Mouse (Mus musculus) thymus, postnatal 4 days (tissue): ENCODE data around the gene Gm49450.
A peak's percentile ranks its signal among the peaks of the same experiment; 100 is the strongest.
"Not testable (repeated sequence)": the region's sequence is repeated elsewhere in the genome, so short reads cannot be mapped to it uniquely, and the experiment has no call there.

Experiments used
- DNase-seq: peaks from one replicate; pipeline ENCODE4 v3.0.0; 2021

Gene Gm49450

DNA sequence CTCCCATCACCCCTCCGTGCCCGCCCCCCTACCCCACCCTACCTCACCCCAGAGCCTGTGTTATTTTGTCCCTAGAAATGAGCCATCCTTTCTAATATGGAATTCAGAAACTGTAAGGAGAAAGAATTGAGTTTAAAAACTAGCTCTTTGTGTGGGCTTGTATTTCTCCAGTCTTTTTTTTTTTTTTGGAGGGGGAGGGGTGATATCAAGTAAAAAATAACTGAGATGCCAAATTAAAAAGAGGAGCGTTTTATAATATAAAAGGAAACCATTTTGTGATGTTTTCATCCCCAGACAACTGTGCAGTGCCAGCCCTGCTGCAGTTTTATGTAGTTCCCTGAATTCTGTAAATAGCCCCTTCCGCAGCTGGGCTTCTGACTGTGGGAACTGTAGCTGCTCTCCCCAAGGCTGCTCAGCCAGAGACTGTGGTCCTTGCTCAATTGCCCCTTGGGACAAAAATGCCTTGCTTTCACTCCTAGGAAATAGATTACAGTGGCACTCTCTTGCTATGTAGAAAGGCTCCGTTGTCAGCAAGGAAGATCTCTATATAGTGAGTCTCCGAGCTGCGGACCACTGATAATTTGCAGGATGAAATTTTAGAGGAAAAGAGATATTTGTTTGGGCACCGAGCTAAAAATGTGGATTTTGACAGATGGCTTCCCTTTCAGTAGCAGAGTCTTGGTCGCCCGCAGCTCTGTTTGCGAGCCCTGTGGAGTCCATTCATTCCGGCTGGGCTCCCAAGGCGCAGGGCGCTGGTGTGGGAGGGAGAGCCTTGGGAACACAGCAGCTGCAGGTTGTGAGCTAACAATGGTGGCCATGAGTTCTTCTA lies 1.3 kb upstream of the Gm49450 start:
- no peak for DNase-seq

DNA sequence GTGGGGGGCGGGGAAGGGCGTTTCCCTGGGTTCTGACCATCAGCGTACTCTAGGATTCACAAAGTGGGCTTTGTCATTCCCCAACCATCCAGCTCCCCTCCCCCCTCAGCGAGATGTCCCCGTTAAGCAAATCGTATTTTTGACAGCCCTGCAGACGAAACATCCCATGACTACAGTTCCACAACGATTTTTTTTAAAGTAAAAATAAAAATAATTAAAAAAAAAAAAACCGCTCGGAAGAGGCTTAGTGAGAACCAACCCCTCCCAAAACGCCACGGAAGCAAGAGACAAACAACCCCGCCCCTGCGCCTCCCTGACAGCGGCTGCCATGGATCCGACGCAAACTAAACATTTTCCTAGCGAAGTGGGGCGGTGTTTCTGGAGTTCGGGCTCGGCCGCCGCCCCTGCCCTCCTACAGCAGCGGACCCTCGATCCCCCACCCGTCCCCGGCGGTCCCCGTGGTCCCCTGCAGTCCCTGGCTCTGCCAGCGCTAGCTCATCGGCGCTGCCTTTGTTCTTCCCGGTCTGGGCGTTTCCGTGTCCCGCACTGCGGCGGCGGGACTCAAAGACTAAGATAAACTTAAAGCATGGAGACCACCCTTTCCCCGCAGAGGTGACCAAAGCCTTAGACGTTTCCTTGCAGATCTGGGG lies 475 bp downstream of the Gm49450 start:
- peak; percentile 91 for DNase-seq

DNA sequence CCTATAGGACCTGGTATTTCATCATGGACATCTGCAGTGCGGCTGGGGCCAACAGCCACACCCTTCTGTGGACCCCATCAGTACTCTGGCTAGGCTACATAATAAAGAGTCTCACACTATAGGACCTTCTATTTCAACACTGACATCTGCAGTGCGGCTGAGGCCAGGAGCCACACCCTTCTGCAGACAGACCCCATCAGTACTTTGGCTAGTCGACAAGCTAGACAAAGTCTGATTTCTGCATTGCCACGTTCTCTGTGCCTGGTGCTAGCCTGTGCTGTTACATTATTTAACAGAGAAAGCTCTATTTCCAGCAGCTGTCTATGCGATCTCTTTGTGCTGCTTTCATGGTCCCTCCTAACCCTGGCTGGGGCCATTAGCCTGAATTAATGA lies 1.3 kb downstream of the Gm49450 start:
- DNase-seq, result no peak

DNA sequence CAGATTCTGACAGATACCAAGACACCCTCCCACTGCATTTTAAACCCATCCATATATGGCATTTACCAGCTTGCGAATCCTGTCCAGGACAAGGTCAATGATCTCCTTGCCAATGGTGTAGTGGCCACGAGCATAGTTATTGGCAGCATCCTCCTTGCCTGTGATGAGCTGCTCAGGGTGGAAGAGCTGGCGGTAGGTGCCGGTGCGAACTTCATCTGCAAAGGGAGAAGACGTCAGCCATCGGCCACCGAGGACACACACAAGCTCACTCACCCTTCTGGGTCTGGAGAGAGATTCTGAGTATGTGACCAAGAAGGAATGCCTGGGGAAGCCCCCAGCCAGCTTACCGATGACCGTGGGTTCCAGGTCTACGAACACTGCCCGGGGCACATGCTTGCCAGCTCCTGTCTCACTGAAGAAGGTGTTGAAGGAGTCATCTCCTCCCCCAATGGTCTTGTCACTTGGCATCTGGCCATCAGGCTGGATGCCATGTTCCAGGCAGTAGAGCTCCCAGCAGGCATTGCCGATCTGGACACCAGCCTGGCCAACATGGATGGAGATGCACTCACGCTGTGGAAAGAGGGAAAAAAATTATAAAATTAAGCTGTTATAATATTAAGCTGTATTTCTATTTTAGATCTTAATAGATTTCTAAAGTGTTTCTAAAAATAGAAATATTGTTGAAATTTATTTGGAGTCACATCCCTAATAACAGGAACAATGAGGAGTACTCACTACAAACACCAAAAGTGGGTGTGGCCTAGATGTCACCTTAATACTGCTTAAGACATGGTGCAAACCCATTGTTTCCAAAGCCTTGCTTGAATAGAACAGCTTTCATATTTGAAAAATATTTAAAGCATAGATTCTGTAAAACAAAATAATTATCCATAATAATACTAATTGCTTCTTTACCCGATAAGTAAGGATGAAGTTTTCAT lies 2.0 kb downstream of the Gm49450 start:
- not testable (repeated sequence) for DNase-seq

DNA sequence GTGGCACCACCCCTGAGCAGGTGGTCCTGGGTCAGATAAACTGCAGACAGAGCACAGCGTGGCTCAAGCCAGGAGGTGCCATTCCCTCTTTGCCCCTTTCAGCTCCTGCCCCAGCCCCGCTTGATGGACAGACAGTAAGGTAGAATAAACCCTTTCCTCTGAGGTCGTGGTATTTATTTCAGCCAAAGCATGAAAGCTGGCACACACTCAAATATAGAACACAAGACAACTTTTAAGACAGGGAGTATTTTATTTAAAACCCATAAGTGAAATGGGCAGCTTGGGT lies 3.8 kb downstream of the Gm49450 start:
- no peak for DNase-seq

DNA sequence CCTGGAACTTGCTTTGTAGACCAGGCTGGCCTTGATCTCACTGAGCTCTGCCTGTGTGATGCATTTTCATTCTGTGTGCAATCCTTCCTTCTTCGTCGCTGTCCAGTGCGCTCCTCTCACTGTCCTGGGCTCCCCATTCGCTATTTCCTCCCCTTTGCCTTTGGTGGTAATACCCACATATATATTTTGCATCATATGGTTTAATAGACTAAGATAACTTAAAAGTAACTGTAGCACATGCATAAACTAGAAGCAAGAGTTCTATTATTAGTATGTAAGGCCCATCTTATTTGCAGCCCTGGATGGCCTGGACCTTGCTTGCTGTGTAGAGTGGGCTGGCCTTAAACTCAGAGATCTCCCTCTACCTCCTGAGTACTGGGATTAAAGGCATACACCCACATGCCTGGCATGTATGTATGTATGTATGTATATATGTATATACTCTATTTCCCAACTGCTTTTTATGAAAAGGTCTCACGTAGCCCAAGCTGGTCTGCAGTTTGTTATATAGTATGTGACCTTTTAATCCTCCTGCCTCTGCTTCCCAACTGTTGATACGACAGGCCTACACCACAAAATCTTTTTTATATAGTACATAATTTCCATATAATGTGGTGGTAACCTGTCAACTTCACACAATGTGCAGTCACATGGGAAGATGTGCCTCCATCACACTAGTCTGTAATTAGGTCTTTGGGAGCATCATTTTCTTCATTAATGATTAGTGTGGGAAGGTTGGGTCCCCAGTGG lies 4.3 kb downstream of the Gm49450 start:
- no peak for DNase-seq

DNA sequence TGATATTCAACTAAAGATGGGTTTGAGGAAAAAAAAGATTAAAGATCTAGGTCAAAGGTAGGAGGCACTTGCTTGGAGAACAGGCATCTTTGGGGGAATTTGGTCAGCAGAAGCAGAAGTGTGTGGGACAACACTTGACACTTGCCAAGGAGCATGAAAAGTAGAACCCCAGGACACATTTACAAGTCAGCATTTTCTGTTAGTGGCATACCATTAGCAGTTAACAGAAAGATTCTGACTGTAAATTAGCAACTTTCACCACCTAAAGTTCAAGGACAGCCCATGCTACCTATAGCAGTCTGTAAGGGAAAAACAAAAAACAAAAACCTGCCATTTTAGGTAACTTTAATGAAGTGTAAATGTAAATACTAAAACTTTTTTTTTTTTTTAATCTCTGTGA lies 5.0 kb downstream of the Gm49450 start:
- DNase-seq, result no peak

DNA sequence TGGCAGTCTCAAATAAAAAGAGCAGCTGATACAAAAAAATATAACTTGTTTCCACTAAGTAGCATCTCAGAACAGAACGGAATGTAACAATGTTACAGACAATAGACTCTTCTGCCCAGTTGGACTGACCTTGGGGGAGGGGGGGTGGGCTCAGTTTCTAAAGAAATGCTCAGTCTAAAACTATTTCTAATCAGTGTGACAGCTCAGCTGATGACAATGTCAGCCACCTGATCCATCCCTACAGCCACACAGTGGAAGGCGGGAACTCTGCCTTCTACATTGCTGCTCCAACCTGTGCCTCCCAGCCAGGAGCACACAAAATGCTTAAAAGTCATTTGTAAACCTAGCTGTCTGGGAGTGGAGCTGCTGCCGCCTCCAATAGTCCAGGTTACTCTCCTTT lies 5.5 kb downstream of the Gm49450 start:
- no peak for DNase-seq

DNA sequence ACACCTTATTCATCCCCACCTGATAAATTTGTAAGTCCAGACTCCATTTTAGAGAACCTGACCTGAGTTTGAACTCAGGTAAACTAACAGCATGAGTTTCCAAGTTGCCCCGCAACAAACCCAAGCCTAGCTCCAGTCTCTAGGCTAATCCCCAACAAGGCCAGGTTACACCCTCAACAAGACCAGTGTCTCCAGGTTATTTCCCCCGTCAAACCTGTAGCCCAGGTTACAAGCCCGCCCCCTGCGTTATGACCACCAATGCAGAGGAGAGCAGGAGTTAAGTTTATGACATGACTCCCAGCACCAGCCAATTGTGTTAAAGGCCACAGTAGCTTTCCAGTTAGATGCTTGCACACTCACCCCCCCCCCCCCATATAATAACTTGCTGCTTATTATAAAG lies 10.2 kb downstream of the Gm49450 start:
- DNase-seq, result no peak

DNA sequence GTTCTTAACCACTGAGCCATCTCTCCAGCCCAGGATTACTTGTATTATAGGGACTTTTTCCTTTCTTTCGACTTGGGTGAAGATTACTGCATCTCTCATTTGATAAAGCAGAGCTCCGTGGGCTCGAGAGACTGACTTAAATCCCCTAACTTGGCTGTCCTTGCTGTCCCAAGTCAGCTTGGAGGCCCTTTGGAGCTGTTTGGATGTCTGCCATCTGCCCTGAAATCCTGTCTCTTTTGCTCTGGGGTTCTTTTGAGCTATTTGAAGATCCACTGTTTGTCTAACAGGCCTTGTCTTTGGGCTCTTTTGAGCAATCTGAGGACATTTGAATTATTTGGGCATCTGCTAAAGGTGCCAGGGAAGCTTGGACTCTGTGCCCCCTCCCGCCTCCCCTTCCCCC lies 11.3 kb downstream of the Gm49450 start:
- DNase-seq, result no peak

DNA sequence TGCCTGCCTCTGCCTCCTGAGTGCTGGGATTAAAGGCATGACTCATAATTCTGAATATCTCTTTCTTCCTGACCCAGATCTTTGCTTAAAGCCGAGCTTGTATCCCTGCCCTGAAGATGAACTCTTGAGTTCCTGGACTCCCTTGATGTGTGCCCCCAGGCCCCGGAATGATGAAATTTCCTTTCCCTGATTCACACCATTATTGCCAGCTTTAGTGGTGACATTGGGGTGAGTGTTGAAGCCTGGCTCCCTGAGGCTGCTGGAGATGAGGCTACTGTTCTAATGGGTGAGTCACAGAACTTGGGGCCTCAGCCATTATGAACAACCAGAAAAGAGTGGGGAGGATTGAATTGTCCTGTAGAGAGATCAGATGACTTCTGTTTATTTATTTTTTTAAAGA lies 11.8 kb downstream of the Gm49450 start:
- DNase-seq, result no peak

DNA sequence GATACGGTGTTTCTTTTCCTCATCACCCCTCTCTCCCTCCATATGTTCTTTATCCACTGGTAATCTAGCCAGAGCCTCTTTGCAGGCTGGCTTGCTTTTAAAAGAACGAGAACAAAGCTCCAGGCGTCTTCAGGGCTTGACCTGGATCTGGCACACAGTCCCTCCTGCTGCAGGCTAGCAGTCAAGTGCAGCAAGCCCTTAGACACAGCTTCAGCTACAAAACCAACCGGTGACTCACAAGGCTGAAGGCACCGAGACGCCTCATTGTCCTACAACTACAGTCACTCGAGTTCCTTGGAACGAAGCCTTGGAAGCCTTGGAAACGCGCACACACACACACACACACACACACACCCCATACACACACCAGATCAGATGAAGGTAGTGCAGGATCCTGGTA lies 12.5 kb downstream of the Gm49450 start:
- no peak for DNase-seq

DNA sequence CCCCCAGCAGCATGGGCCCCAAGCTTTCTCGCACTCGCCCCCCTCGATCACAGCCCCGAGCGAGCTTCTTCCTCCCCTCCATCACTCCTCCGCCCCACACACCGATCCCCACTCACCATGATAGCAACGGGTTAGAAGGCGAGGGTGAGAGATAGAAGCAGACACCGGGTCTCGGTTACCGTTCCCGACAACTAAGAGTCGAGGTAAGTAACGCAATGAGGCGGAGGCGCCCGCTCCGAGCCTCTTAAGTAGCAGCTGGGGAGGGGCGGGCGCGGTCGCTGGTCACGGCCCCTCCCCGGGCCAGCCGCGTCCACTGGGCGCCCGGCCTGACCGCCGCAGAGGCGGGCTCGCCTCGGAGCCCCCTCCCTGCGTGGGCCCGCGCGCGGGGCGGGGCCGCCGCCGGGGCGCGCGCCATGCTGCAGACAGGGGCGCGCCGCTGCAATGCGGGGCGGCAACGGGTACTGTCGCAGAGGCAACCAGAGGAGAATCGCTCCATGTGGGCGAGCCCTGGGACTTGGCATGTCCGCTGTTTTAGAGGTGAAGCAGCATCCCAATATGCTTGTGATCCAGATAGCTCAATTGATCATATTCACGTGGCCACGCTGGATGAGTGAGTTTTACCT lies 19.0 kb downstream of the Gm49450 start, which contains the start of gene Tuba1b:
TSS of gene Tuba1b (minus strand) at position 349 of the 623 bp plus-strand sequence.
- peak; percentile 88 for DNase-seq

DNA sequence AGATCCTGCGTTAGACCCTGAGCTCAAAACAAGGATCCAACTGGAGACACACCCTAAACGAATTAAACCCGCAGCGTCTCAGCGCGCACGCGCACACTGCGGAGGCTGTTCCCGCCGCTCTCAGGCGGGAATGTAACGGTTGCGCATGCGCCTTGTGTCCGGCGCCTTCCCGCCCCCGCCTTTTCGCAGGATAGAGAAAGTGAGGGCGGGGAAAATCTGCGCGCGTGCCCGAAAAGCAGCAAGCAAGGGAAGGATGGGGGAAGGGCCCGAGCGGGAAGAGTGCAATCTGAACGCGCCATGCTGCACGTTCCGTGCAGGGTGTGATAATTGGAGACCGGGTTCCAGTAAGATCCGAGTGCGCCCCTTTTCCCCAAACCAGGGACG lies 19.5 kb downstream of the Gm49450 start:
- DNase-seq, result peak; percentile 97

DNA sequence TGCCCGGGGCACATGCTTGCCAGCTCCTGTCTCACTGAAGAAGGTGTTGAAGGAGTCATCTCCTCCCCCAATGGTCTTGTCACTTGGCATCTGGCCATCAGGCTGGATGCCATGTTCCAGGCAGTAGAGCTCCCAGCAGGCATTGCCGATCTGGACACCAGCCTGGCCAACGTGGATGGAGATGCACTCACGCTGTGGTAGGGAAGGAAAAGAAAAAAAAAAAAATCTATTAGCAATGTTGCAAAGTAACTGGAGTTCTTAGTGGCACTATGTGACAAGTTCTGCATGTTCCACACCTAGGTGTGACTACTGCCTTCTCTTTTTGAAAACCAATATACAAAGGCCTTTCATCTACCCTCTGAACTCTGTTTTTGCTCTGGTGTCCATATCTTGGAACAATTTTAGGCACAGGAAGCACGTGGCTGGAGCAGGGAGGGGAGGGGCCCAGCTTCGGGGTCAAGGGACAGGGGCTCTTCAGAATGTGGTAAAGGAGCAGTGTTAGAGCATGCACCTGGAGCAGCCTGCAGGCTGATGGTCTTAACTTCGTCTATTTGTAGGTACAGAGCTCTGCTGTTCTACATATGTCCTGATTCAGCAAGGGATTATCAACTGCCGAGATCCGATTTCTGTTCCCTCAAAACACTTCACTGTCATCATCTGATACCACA lies 20.2 kb downstream of the Gm49450 start:
- peak; percentile 41 for DNase-seq

DNA sequence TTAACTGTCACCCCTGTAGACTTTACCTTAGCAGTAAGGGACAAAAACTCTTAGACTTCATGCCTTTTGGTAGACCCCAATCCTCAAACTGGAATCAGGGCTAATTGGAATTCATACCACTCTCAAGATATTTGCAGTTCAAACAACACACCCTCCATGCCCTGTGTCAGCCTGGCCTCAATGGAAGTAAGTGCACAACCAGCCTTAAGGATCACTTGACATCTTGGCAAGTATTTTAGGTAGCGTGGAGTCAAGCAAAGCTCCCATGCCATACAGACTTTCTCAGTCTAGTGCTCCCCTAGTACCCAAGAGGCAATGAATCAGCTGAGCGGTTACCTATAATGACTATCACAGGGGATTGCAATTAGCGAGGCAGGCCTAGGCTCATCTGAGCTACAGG lies 22.4 kb downstream of the Gm49450 start:
- no peak for DNase-seq

DNA sequence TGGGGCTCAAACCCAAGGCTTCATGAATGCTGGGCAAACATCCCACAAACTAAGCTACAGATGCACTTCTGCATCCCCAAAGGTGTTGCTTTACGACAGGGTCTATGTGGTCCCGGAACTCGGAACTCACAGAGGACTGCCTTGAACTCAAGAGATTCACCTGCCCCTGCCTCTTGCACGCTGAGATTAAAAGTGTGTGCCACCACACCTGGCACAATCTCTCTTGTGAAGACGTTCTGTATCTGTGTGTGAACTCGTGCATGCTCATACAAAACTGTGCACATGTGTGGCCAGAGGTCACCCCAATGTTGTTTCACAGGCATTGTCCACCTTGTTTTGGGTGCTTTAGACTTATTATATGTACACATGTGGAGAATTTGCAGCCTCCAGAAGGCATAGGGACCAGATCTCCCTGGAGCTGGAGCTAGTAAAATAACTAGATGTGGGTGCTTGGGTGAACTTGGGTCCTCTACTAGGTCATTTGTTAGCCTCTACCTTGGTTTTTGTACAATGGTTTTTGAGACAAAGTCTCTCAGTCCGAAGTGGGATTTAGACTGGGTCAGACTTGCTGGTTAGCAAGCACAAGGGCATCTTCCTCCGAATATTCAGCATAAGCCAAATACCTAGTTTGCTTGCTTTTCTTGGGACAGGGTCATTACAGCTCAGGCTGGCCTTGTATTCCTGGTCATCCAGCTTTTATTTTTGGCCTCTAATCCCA lies 23.2 kb downstream of the Gm49450 start:
- no peak for DNase-seq

DNA sequence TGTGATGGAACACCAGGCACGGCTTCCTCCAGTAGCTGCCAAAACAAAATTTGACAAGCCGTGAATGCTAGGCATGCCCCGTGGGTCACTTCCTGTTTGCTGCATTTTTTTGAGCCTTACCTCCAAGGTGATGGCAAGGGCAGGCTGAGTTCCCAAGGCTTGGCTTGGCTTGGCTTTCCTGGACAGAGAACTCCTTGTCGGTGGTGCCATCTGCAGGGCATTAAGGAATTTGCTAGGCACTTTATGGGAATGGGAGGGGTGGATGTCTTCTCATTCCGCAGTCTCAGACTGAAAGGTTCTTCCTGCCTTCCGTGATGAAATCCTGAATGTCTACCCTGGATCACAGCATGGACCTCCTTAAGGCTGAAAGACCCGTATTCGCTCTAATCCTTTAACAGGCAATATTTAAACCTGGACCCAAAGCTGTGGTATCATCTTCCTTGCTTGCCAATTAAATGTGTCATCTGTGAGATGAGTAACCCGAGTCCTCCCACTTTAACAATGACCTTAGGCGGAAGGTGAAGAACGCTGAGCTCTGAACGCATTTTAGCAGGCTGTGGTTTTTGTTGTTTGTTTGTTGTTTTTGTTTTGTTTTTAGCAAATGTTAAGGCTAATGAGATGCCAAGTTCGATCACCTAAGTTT lies 24.6 kb downstream of the Gm49450 start:
- peak; percentile 40 for DNase-seq

DNA sequence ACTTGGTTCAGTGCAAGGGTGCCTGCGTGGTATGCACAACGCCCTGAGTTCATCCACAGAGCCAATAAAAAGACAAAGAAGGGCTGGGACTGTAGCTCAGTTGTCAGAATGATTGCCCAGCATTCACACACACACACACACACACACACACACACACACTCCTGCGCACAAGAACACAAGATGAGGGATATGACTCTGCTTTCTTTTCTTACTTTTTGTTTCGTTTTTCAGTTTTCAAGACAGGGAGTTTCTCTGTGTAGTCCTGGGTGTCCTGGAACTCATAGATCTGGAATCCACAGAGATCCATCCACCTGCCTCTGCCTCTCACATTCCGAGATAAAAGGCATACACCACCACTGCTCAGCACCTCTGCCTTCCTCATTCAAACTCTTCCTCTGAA lies 25.8 kb downstream of the Gm49450 start:
- DNase-seq, result no peak

DNA sequence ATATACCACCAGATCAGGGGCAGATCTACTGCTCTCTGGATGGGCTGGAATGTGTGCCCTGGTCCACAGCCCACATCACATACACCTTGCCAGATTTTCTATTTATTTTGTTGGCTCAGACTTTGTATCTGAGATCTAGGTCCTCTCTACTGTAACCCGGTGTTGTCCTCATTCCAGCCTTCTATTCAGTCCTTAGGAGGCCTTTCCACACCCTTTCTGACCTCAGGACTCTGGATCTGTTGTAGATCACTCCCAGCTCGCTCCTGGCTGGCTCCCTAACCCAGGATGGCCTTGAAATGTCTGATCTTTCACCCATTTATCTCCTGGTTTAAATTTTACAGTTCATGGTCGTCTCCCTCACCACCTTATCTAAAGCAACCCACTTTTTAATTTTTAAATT lies 28.7 kb downstream of the Gm49450 start:
- no peak for DNase-seq
